Mouse (Mus musculus) neural tube, embryonic 13.5 days (tissue): ENCODE measurements around the gene Prrc2a. TPM values are rescaled to one million over a fixed set of nuclear protein-coding genes. Genes with fewer than 3 reads are reported as not detected.

Experiments
- ATAC-seq: fragments of 200-750 bp; cut with Nextera tagmentation; 2 replicates; pipeline ENCODE4 v1.8.0; 2017; ENCODE audit warnings: low read depth, mild to moderate bottlenecking, moderate TSS enrichment, moderate library complexity
- H3K27ac ChIP-seq: fragments of 300-500 bp; sonication (generic); replicated peaks from 2 replicates; pipeline ENCODE4 v1.5.1; 2015; ENCODE audit warnings: moderate library complexity, mild to moderate bottlenecking, inconsistent platforms
- H3K27me3 ChIP-seq: fragments of 300-500 bp; sonication (generic); 2 replicates; pipeline ENCODE4 v1.6.1; 2015; ENCODE audit warnings: mild to moderate bottlenecking, inconsistent platforms
- H3K36me3 ChIP-seq: fragments of 300-500 bp; sonication (generic); 2 replicates; pipeline ENCODE4 v1.6.1; 2015; ENCODE audit warnings: mild to moderate bottlenecking, inconsistent platforms
- H3K4me1 ChIP-seq: fragments of 300-500 bp; sonication (generic); replicated peaks from 2 replicates; pipeline ENCODE4 v1.6.1; 2015; ENCODE audit warnings: inconsistent platforms
- H3K4me2 ChIP-seq: fragments of 300-500 bp; sonication (generic); 2 replicates; pipeline ENCODE4 v1.6.1; 2015; ENCODE audit warnings: inconsistent platforms, mild to moderate bottlenecking, moderate library complexity
- H3K4me3 ChIP-seq: fragments of 300-500 bp; sonication (generic); 2 replicates; pipeline ENCODE4 v1.5.1; 2015; ENCODE audit warnings: mild to moderate bottlenecking, inconsistent platforms
- H3K9ac ChIP-seq: fragments of 300-500 bp; sonication (generic); 2 replicates; pipeline ENCODE4 v1.6.1; 2015; ENCODE audit warnings: moderate library complexity, mild to moderate bottlenecking, inconsistent platforms
- H3K9me3 ChIP-seq: fragments of 300-500 bp; sonication (generic); 2 replicates; pipeline ENCODE4 v1.6.1; 2016; ENCODE audit warnings: inconsistent platforms
- WGBS: fragments of 180-500 bp; shearing (Covaris S2); methylation state at CpG from one replicate; pipeline ENCODE4 v1.1.7; 2015; 5-methylcytosine and 5-hydroxymethylcytosine counted together
- microRNA-seq: library from miRNA; unstranded; fragments of <30 nt; microRNA quantifications from one replicate; pipeline ENCODE4, GENCODE M21; 2016
- polyA plus RNA-seq: library from polyadenylated mRNA; unstranded; fragments of >200 nt; fragmentation: Nextera tagmentation; extraction: Ambion mirVana; gene quantifications from 2 replicates; pipeline ENCODE4 v1.2.1, GENCODE M21; 2015

The Prrc2a gene
- polyA plus RNA-seq, 1 experiment from 2014 or later: 178 TPM

DNA sequence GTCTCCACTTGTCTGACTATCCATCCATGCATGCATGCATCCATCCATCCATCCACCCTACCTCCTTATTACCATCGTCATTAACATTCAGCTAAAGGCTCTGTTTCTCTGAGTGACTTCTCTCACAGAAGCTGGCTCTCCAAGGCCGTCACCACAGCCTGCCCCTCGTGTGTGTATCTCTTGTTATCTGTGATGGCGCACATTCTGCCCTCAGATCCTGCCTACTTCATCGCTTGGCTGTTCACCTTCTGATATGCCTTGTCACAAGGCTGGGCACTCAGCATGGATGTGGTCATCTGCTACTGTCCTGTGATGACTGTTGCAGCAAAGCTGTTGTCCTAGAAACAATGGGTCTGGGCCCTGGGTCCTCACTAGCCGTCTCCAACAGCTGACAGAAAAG is 59.9 kb downstream of the Prrc2a start:
- H3K4me2 ChIP-seq: no peak overlapping the region
- H3K27me3 ChIP-seq: no peaks in the 10 kb centered on the region
- WGBS: 77% methylated on average over 6 of the region's 6 CpGs
- H3K9ac ChIP-seq: 0 out of 2 replicates have a peak overlapping the region, but pooled peaks have one; percentile 22
- H3K9me3 ChIP-seq: no peaks in the 10 kb centered on the region
- peaks cover 48% of the 10 kb centered on the region for H3K36me3 ChIP-seq
- ATAC-seq: no peak
- no peak overlapping the region for H3K27ac ChIP-seq
- H3K4me1 ChIP-seq: peaks cover 8% of the 10 kb centered on the region; the same call in 1 of the 2 replicates
- H3K4me3 ChIP-seq: no peak overlapping the region

DNA sequence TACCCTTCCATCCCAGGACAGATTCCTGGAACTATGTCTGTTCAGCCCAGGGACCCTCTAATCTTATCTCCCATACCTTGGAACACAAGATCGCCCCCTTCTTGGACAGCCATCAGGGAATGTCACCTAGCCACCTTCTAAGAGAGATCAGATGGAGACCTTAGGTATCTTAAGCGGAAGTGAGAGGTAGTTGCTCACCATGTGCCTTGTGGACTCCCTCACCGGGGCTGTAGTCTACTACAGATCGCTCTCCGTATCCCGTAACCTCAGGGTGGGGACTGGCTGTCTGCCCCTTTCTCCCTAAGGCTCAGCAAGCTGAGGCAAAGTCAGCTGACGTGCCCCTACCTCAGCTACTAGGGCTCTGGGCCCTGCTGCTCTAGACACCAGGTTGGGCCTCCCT is 60.6 kb downstream of the Prrc2a start:
- Histone ChIP-seq H3K36me3 (peaks cover 54% of the 10 kb centered on the region), H3K9ac (no peak overlapping the region), H3K27me3 (no peaks in the 10 kb centered on the region), H3K27ac (no peak overlapping the region), H3K4me1 (peaks cover 8% of the 10 kb centered on the region; the same call in 1 of the 2 replicates), H3K4me3 (no peak overlapping the region), H3K4me2 (no peak overlapping the region), H3K9me3 (no peaks in the 10 kb centered on the region)
- no peak for ATAC-seq
- WGBS: 90% methylated on average over 7 of the region's 7 CpGs

DNA sequence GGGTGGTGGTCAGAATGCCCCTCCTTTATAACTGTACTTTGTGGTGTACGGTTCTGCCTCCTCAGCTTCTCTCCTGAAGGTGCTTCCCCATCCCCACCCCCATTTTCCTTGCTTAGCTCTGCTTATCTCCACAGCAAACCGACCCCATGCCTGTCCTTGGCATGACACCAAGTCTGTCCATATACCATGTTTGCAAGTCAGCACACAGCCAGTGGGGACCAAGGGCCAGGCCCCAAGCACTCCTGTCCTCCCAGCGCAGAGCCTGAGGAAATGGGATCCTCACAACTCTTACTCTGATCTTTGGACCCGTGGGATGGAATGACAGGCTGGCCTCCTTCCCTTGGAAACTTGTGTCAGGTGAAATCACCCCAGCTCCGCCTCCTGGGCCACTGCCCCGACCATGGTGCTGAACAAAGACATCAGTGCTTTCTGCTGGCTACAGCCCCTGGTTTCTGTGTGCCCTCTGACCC is 61.4 kb downstream of the Prrc2a start:
- peaks cover 8% of the 10 kb centered on the region; the same call in 1 of the 2 replicates for H3K4me1 ChIP-seq
- 76% methylated on average over 6 of the region's 6 CpGs for WGBS
- no peak overlapping the region for H3K4me3 ChIP-seq
- no peak overlapping the region for H3K27ac ChIP-seq
- H3K9me3 ChIP-seq: no peaks in the 10 kb centered on the region
- no peaks in the 10 kb centered on the region for H3K27me3 ChIP-seq
- no peak overlapping the region for H3K9ac ChIP-seq
- no peak overlapping the region for H3K4me2 ChIP-seq
- ATAC-seq: no peak
- H3K36me3 ChIP-seq: peaks cover 63% of the 10 kb centered on the region

DNA sequence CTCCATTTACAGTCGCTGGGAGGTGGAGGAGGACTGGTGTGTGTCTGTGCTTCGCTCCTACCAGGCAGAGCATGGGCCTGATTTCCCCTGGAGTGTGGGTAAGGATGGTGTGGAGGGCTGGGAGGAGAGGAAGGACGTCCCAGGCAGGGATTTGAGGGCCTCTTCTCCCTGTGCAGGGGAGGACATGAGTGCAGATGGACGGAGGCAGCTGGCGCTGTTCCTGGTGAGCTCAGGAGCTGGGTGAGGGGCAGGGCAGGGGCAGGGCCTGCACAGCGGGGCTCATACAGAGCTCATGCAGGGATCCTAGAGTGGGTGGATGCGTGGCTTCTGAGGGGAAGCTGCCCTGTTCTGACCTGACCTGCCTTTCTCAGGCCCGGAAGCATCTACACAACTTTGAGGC is 62.4 kb downstream of the Prrc2a start:
- Histone ChIP-seq H3K36me3 (peaks cover 72% of the 10 kb centered on the region), H3K4me1 (peaks cover 8% of the 10 kb centered on the region; the same call in 1 of the 2 replicates), H3K4me2 (no peak overlapping the region), H3K9me3 (no peaks in the 10 kb centered on the region), H3K9ac (no peak overlapping the region), H3K27ac (no peak overlapping the region), H3K4me3 (no peak overlapping the region), H3K27me3 (no peaks in the 10 kb centered on the region)
- ATAC-seq: no peak
- 79% methylated on average over 8 of the region's 8 CpGs for WGBS

GRCm38 (mm10) chr17:35101161-35101560 is 63.5 kb downstream of the Prrc2a start:
- Histone ChIP-seq H3K36me3 (peaks cover 84% of the 10 kb centered on the region), H3K9me3 (no peaks in the 10 kb centered on the region), H3K4me3 (no peak overlapping the region), H3K27me3 (no peaks in the 10 kb centered on the region), H3K27ac (no peak overlapping the region), H3K4me1 (peaks cover 7% of the 10 kb centered on the region; the same call in 1 of the 2 replicates), H3K9ac (no peak overlapping the region), H3K4me2 (no peak overlapping the region)
- WGBS: 95% methylated on average over 11 of the region's 11 CpGs
- no peak for ATAC-seq

DNA sequence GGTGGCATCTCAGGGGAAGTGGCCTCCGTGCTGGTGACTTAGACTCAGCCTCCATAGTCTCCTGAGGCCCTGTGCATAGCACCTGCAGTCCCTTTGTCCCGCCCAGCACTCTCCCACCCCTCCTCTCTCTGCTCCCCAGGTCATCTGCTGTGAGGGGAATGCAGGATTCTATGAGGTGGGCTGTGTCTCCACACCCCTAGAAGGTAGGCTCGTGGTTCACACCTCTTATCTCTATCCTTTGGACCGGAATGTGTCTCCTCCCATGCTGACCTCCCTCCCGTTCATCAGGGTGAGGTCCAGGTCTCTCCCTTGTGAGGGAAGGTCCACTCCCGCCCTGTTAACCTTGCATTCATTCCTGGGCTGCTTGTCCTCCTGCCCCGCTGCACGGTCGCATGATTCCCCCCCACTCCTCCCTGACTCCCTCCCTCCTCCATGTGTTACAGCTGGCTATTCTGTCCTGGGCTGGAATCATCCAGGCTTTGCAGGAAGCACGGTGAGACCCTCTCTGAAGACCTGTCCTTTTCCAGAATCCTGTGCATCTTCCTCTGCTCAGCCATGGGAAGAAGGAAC is 64.4 kb downstream of the Prrc2a start:
- peaks cover 91% of the 10 kb centered on the region for H3K36me3 ChIP-seq
- ATAC-seq: no peak
- no peaks in the 10 kb centered on the region for H3K4me1 ChIP-seq
- H3K27me3 ChIP-seq: no peaks in the 10 kb centered on the region
- H3K27ac ChIP-seq: no peak overlapping the region
- H3K4me2 ChIP-seq: no peak overlapping the region
- no peaks in the 10 kb centered on the region for H3K9me3 ChIP-seq
- 79% methylated on average over 10 of the region's 10 CpGs for WGBS
- no peak overlapping the region for H3K4me3 ChIP-seq
- no peak overlapping the region for H3K9ac ChIP-seq

Small RNA genes lying within 50 kb of the gene (microRNA-seq; reads per million reads assigned to microRNA genes)
- gene Mir6973a: not detected
- not detected for gene Mir6974

Other genes starting within 250 kb of the Prrc2a start
- 30.2 and 30.6 TPM in 2 replicates for gene Neu1, start 233.6 kb downstream of the Prrc2a start, polyA plus RNA-seq
- 0.38 and 0.47 TPM in 2 replicates for gene Hspa1b, start 205.7 kb downstream of the Prrc2a start, polyA plus RNA-seq
- not detected in 2 replicates for gene Gm20481, start 195.0 kb downstream of the Prrc2a start, polyA plus RNA-seq
- gene Hspa1a, start 192.7 kb downstream of the Prrc2a start, polyA plus RNA-seq: 6.0 and 6.3 TPM in 2 replicates
- gene Hspa1l, start 192.2 kb downstream of the Prrc2a start, polyA plus RNA-seq: 1.5 and 2.2 TPM in 2 replicates
- gene Lsm2, start 183.0 kb downstream of the Prrc2a start, polyA plus RNA-seq: 99.4 and 99.8 TPM in 2 replicates
- gene Vars, start 163.9 kb downstream of the Prrc2a start, polyA plus RNA-seq: 57.9 and 58.2 TPM in 2 replicates
- 0.17 and 0.18 TPM in 2 replicates for gene Vwa7, start 148.3 kb downstream of the Prrc2a start, polyA plus RNA-seq
- 2.5 and 2.6 TPM in 2 replicates for gene Sapcd1, start 136.9 kb downstream of the Prrc2a start, polyA plus RNA-seq
- 2.8 and 3.1 TPM in 2 replicates for gene Msh5, start 118.2 kb downstream of the Prrc2a start, polyA plus RNA-seq
- gene Clic1, start 114.9 kb downstream of the Prrc2a start, polyA plus RNA-seq: 132 and 145 TPM in 2 replicates
- gene Ddah2, start 105.9 kb downstream of the Prrc2a start, polyA plus RNA-seq: 417 and 431 TPM in 2 replicates
- gene Ly6g6c, start 99.5 kb downstream of the Prrc2a start, polyA plus RNA-seq: 0.54 TPM in 1 of 2 replicates, not detected in the other
- 0.28 and 0.38 TPM in 2 replicates for gene Mpig6b, start 98.7 kb downstream of the Prrc2a start, polyA plus RNA-seq
- gene Ly6g6e, start 88.0 kb downstream of the Prrc2a start, polyA plus RNA-seq: 0.46 and 0.55 TPM in 2 replicates
- 0.95 and 1.8 TPM in 2 replicates for gene Ly6g6d, start 86.8 kb downstream of the Prrc2a start, polyA plus RNA-seq
- 0.44 and 0.68 TPM in 2 replicates for gene Ly6g6f, start 79.3 kb downstream of the Prrc2a start, polyA plus RNA-seq
- 98.2 and 104 TPM in 2 replicates for gene Abhd16a, start 75.6 kb downstream of the Prrc2a start, polyA plus RNA-seq
- gene Ly6g5c, start 56.6 kb downstream of the Prrc2a start, polyA plus RNA-seq: not detected in 2 replicates
- 1.4 and 1.7 TPM in 2 replicates for gene Ly6g5b, start 49.5 kb downstream of the Prrc2a start, polyA plus RNA-seq
- gene Gpank1, start 43.4 kb downstream of the Prrc2a start, polyA plus RNA-seq: 20.9 and 25.5 TPM in 2 replicates
- 333 and 339 TPM in 2 replicates for gene Csnk2b, start 42.8 kb downstream of the Prrc2a start, polyA plus RNA-seq
- 8.9 and 10.6 TPM in 2 replicates for gene D17H6S53E, start 38.5 kb downstream of the Prrc2a start, polyA plus RNA-seq
- gene Apom, start 32.8 kb downstream of the Prrc2a start, polyA plus RNA-seq: 0.61 and 0.77 TPM in 2 replicates
- 67.1 and 75.0 TPM in 2 replicates for gene Bag6, start 29.7 kb downstream of the Prrc2a start, polyA plus RNA-seq
- gene Aif1, start 11.2 kb upstream of the Prrc2a start, polyA plus RNA-seq: 11.4 and 12.7 TPM in 2 replicates
- gene Lst1, start 23.5 kb upstream of the Prrc2a start, polyA plus RNA-seq: 7.8 and 8.9 TPM in 2 replicates
- 0.22 and 0.58 TPM in 2 replicates for gene Ltb, start 29.5 kb upstream of the Prrc2a start, polyA plus RNA-seq
- 0.13 TPM in 1 of 2 replicates, not detected in the other for gene Tnf, start 37.1 kb upstream of the Prrc2a start, polyA plus RNA-seq
- 0.42 TPM in 1 of 2 replicates, not detected in the other for gene Lta, start 40.5 kb upstream of the Prrc2a start, polyA plus RNA-seq
- gene Gm16181, start 55.9 kb upstream of the Prrc2a start, polyA plus RNA-seq: 0.56 TPM in 1 of 2 replicates, not detected in the other
- 58.9 and 66.1 TPM in 2 replicates for gene Atp6v1g2, start 68.8 kb upstream of the Prrc2a start, polyA plus RNA-seq
- gene Nfkbil1, start 70.9 kb upstream of the Prrc2a start, polyA plus RNA-seq: 9.5 and 10.8 TPM in 2 replicates
- 385 and 402 TPM in 2 replicates for gene Ddx39b, start 76.8 kb upstream of the Prrc2a start, polyA plus RNA-seq
- gene H2-D1, start 97.8 kb upstream of the Prrc2a start, polyA plus RNA-seq: 70.5 and 79.1 TPM in 2 replicates
- 0.22 TPM in 1 of 2 replicates, not detected in the other for gene H2-Q1, start 155.5 kb upstream of the Prrc2a start, polyA plus RNA-seq
- 0.50 and 0.60 TPM in 2 replicates for gene H2-Q2, start 177.3 kb upstream of the Prrc2a start, polyA plus RNA-seq
- gene H2-Q4, start 214.7 kb upstream of the Prrc2a start, polyA plus RNA-seq: 1.0 and 1.4 TPM in 2 replicates